Mouse (Mus musculus) layer of hippocampus, adult 2 months (tissue): ENCODE measurements at regions not wholly inside any gene's neighbourhood (a gene's known extent, or its start where the extent isn't known, plus 50 kb on each side); places are given as distances from the start of the nearest gene placed in this dataset.

Experiments
- DNase-seq, 2 experiments: peaks; one replicate each; pipeline ENCODE4 v3.0.0; 2022; ENCODE audit warnings: low spot score in 2 of 2
- H3K27ac ChIP-seq: fragments of 200-600 bp; 2 replicates; pipeline ENCODE4 v1.8.1; 2022
- H3K4me3 ChIP-seq: fragments of 200-600 bp; 2 replicates; pipeline ENCODE4 v1.8.1; 2022; ENCODE audit warnings: mild to moderate bottlenecking
- CTCF ChIP-seq: fragments of 200-600 bp; conservative IDR thresholded peaks from 2 replicates; pipeline ENCODE4 v1.8.1; 2022; ENCODE audit warnings: antibody characterized with exemption, mild to moderate bottlenecking, moderate library complexity

GRCm38 (mm10) chr3:38201861-38202656 lies 282.6 kb downstream of the Ankrd50 start:
- DNase-seq = peak; percentile 28 to 52
- peak overlapping the region; percentile 34 for H3K4me3 ChIP-seq
- peak; percentile 81 for TF ChIP-seq CTCF
- H3K27ac ChIP-seq = no peak overlapping the region

DNA sequence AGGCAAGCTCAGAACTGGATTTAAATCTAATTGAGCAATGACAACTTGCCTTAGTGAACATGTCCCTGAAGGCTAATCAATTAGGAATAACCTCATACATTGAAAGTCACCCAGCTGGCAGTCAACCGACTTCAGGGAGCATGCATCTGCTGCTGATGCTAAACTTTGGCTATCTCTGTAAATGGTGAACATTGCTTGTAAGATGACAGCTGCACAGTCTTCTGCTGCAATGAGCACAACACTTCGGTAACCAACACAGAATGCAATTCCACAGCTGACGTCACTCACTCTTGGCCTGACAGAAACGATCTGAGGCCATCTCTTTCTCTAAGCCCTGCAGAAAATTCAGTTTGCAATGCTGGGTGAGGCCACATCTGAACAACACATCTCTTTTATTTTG lies 290.6 kb downstream of the Ankrd50 start:
- no peak overlapping the region for H3K27ac ChIP-seq
- DNase-seq = no peak
- no peak overlapping the region for H3K4me3 ChIP-seq
- no peak for TF ChIP-seq CTCF

DNA sequence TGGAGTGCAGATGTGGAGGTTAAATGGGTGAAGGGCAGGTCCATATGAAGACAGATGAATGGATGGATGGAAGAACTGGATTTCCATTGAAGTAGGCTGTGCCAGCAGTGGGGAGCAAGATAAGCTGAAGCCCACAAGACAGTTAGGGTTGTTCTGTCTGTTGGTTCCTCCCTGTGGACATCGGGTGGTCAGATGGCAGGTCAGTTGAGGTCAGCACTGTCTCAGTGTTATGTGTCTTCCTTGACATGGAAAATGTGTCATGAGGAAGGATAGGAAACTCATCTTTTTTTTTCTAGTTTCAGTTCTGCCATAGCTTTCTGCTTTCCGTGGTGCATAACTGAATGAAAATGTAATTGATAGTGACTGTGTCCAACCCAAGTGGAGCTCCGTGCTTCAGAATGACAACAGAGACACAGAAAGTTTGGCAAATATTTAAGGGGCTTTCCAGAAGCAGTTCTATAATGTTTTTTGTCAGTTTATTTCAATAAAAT lies 297.2 kb downstream of the Ankrd50 start:
- DNase-seq = no peak
- no peak overlapping the region for H3K27ac ChIP-seq
- no peak overlapping the region for H3K4me3 ChIP-seq
- TF ChIP-seq CTCF = no peak

- no peak for TF ChIP-seq CTCF
These were observed 298.1 kb downstream of the Ankrd50 start for GRCm38 (mm10) chr3:38186503-38186902.

DNA sequence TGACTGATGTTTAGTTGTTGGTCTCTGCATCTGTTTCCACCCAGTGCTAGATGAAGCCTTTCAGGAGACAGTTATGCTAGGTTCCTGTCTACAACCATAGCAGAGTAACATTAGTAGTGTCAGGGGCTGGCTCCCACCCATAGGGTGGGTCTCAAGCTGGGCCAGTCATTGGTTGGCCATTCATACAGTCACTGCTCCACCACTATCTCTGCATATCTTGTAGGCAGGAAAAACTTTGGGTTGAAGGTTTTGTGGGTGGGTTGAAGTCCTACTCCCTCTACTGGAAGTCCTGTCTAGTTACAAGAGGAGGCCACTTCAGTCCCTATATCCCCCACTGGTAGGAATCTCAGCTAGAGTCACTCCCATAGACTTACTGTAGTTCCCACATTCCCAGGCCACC lies 306.3 kb downstream of the Ankrd50 start:
- H3K27ac ChIP-seq = no peak overlapping the region
- peak; percentile 49 for TF ChIP-seq CTCF
- no peak for DNase-seq
- H3K4me3 ChIP-seq = no peak overlapping the region

More at GRCm38 (mm10) chr3:38186503-38186902, 298.1 kb downstream of the Ankrd50 start:
- no peak overlapping the region for H3K27ac ChIP-seq
- no peak overlapping the region for H3K4me3 ChIP-seq
- no peak for DNase-seq

GRCm38 (mm10) chr3:38175946-38176345 lies 308.7 kb downstream of the Ankrd50 start:
- no peak for TF ChIP-seq CTCF
- no peak overlapping the region for H3K4me3 ChIP-seq
- no peak overlapping the region for H3K27ac ChIP-seq
- no peak for DNase-seq

DNA sequence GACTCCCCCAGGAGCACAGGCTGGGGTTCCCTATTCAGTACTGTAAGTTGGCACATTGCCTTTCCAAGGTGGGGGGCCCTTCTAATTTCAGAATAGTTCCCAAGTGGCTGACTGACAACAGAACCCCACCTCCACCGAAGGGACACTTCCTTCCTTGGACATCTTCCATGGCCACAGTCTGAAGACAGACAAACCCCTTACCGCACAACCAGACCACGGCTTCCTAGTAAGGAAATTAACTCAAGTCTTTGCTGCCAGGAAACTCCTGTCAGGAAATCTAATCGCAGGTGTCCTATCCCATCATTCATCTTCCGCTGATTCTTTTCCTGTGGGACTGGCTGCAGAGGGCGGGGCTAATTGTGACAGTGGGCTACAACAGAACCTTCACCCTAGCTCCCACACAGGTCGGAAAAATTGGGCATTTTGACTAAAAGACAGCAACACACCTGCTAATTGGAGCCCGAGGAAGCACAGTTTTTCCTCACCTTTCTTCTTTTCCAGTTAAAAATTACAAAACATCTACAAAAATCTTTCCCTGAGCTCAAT lies 309.8 kb downstream of the Ankrd50 start:
- H3K4me3 ChIP-seq = no peak overlapping the region
- no peak for TF ChIP-seq CTCF
- no peak for DNase-seq

DNA sequence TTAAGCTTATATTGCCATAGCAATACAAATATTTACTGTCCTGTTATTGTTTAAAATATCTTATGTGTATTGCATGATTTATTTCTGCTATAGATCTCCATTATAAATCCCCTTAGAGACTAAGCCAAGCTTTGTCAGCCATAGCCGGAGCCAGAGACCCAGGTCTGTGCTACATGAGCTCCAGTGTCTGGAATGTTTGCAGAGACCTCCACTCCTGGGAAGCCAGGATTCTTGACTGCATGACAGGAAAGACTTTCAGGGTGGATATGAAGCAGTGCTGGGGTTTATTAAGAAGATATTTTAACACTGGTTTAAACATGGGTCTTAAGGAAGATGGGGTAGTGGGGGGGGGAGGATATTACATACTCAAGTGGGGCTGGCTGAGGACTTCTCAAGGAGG lies 332.2 kb downstream of the Ankrd50 start:
- no peak for DNase-seq
- TF ChIP-seq CTCF = no peak
- Histone ChIP-seq H3K4me3 (no peak overlapping the region), H3K27ac (no peak overlapping the region)

More for the DNA sequence above, 309.8 kb downstream of the Ankrd50 start:
- no peak overlapping the region for H3K27ac ChIP-seq

DNA sequence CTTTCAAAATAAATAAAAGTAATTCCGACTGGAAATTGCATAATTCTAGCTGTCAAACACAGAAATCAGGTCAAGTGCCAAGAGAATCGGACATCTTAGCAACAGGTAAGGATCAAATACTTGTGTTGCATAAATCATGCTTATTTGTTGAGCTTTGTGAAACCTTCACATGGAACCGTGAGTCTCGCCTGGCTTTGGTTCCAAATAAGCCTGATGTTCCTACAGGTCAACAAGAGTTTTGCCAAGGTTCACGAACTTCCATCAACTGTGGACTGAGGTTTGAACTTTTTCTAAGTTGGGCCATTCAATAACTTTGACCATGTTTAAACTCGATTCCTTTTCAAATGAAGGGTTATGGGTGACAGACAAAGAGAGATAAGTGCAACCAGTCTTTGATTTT lies 332.8 kb downstream of the Ankrd50 start:
- H3K4me3 ChIP-seq = no peak overlapping the region
- no peak overlapping the region for H3K27ac ChIP-seq
- no peak for DNase-seq
- TF ChIP-seq CTCF = no peak

DNA sequence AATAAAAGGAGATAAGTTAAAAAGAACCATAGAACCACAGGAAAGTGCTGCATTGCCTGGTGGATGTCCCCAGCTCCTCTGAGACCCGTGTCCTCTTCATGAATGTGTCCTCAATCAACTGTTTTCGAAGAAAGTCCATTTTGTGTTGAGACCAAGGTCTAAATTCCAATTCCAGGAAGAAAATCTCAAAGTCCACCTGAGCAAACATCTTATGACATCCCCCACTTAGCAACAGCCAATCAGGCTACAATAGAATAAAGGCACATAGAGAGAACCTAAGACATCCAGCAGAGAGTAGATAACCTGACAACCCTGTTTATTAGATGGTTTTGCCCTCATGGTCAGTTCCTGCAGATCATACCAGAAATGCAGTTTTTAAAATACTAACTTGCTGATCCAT lies 338.0 kb downstream of the Ankrd50 start:
- TF ChIP-seq CTCF = no peak
- Histone ChIP-seq H3K4me3 (no peak overlapping the region), H3K27ac (no peak overlapping the region)
- DNase-seq = no peak

- TF ChIP-seq CTCF = no peak
- no peak overlapping the region for H3K27ac ChIP-seq
These were observed 339.2 kb downstream of the Ankrd50 start for GRCm38 (mm10) chr3:38145444-38145843.

GRCm38 (mm10) chr3:38144650-38145049 lies 340.0 kb downstream of the Ankrd50 start:
- Histone ChIP-seq H3K4me3 (no peak overlapping the region), H3K27ac (no peak overlapping the region)
- no peak for DNase-seq
- TF ChIP-seq CTCF = no peak

More at GRCm38 (mm10) chr3:38145444-38145843, 339.2 kb downstream of the Ankrd50 start:
- H3K4me3 ChIP-seq = no peak overlapping the region
- DNase-seq = no peak

GRCm38 (mm10) chr3:38143147-38143883 lies 341.3 kb downstream of the Ankrd50 start:
- DNase-seq = peak; percentile 47 to 48
- peak overlapping the region; percentile 12; the same call in 1 of the 2 replicates for H3K27ac ChIP-seq
- peak; percentile 46 for TF ChIP-seq CTCF
- H3K4me3 ChIP-seq = no peak overlapping the region
